Mouse (Mus musculus): ENCODE results near the gene Sel1l3.

Sel1l3 gene

DNA sequence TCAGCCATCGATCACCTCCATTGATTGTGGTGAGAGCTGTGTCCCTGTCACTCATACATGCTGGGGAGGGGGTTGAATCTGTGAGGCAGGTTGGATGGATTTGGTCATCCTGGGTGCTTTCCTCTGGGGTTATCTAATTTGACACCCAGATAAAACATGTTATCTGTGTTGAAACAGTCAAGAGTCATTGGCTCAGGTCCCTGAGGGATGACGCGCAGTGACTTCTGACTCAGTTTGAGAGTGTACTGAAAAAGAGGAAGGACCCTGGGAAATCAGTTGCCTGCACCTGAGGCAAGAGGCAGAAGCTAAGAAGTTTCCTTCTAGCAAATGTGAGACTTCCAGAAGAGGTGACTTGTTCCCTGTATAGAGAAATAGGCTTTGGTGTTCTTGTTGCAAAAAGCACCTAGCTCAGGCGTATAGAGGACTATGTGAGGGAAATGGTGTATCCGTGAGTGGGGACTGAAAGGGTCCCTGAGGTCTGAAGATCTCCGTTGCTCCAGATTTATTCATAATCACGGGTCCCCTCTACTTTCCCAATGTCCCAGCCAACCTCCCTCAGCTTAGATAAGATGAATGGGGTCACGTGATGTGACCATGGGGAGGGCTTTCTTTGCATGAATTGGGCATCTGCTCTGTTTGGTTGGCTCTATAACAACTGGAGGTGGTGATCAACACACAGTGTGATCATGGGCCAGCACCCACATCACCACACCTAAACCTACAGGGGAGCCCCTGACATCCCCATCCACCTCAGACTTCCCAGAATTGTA, 73.4 kb downstream of the Sel1l3 start:
- no peak for DNase-seq (ENCODE audit: low read depth, low spot score)

DNA sequence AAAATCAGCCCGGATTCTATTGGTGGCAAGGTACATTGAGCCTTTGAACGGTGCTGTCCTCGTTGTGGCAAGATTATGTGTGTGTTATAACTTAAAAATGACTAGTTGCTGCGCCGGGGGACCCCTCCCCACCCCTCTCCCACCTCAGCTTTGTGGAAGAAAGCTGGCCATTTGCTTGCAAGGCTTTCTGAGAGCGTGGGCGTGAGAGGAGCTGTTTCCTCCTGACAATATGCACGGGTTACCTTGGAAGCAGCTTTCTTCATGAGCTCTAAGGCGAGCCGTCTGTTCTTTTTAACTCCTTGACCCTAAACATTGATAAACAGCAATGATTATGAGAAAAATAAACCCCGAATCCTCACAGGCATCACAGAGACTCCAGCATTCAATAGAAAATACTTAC, 74.2 kb downstream of the Sel1l3 start:
- no peak for DNase-seq (ENCODE audit: low read depth, low spot score)

DNA sequence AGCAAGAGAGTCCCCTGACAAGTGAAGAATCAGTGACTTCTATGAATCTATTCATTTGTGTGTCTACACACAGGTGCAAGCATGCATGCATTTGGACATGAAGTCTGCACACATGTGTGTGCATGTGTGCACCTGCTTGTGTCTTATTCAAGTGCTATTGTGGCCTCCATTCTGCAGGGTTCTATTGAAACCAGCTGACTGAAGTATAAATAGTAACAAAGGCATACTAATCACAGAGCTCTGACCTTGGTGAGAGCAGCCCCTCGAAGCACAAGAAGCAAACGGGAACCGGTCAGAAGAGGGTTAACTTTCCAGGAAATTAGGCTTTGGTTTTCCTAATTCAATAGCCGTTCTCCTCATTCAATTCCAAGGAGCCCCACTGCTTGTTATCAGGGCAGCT, 74.6 kb downstream of the Sel1l3 start:
- no peak for DNase-seq (ENCODE audit: low read depth, low spot score)

DNA sequence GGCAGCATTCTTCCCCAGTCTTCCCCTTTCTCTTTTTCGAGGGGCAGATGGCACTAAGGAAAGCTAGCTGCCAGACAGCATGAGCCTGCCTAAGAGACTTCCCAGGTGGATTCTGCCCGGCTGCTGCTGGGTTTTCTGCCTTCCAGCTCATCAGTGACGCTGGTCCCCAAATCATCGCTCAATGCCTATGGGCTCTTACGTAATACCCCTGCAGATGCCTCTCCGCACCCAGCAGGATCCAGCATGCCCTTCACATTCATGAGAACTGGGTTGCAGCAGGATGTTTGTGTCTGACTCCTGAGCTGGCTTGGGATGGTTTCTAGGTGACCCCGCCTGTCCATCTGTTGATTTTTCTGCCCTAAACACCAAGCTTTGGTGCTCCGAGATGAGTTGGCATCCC, 75.7 kb downstream of the Sel1l3 start:
- no peak for DNase-seq (ENCODE audit: low read depth, low spot score)

DNA sequence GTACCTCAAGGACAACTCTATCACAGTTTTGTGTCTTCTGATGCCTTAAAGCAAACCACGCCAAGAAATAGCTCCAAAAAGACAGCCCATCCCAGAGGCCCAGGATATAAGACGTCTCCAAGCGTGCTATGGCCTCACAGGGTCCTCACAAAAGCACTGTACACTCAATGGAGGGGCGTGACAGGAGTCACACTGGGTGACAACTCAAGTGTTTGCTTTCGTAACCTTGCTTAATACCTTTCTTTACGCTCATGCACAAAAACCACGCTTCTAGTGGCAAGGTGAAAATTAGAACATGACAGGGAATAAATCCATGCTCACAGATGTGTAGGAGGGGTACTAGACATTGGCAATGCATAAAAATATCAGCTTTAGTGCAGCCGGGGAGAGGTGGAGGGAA, 77.7 kb downstream of the Sel1l3 start:
- DNase-seq (ENCODE audit: low read depth, low spot score): no peak

DNA sequence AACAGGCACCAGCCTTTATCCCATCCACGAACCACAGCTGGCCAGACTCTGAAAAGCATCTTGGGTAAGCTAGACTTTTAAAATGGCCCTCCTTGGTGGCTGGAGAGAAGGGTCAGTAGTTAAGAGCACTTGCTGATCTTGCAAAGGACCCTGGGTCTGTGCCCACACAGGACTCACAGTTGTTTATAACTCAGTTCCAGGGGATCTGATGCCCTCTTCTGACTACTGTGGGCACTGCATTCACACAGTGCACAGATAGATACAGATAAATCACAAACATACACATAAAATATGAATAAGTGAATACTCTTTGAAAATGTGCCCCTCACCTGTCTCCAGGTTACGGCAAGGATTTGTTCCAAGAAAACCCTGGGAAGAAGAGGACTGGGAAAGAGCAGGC, 79.7 kb downstream of the Sel1l3 start:
- no peak for DNase-seq (ENCODE audit: low read depth, low spot score)

DNA sequence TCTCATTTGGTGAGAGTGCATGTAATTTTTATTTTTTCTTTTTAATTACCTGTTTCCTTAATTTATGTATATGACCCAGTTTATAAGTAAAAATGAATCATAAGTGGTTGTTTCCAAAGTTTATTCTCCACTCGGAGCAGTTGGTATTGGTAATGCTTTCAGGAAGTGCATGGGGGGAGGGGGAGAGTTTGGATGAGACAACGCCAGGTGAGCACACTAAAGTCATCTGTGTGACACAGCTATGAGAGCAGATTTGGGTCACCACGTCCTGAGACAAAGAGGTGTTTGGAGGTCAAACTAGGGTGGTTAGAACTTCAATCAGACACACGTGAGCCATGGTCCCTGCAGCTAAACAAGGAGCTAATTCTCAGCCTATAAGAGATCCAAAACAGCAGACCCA, 89.0 kb downstream of the Sel1l3 start:
- DNase-seq (ENCODE audit: low read depth, low spot score): no peak

DNA sequence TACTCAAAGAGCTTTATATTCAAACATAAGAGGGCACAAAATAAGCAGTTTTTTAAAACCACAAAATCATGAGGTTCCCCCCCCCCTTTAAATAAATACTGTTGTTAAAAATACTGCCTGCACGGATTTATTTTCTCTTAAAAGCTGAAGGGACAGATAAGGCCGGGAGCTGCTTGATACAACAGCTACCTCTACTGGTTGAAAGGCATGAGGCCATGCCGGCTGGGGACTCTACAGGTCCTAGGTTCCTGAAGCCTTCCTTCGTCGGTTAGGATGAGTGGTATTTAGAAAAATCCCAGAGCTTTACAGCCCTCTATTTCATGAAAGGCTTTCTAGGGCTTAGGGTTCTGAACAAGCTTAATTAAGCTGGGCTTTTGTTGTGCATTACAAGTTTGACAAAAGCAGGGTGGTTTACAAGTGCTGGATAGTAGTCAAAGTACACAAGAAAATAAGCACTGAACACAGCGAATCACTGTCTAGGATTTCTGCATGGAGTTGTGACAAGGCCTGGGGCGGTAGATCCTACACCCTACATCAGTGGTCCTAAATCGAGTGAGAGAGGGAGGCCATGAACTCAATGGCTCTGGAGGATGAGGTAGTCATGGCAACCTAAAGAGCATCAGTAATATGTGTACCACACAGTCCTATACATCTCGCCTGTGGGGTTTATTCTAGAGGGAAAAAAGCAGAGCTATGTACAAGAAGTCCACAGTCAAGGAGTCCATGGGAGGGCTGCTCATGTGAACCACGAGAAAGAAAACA, 90.0 kb downstream of the Sel1l3 start:
- DNase-seq (ENCODE audit: low read depth, low spot score): peak; percentile 33

DNA sequence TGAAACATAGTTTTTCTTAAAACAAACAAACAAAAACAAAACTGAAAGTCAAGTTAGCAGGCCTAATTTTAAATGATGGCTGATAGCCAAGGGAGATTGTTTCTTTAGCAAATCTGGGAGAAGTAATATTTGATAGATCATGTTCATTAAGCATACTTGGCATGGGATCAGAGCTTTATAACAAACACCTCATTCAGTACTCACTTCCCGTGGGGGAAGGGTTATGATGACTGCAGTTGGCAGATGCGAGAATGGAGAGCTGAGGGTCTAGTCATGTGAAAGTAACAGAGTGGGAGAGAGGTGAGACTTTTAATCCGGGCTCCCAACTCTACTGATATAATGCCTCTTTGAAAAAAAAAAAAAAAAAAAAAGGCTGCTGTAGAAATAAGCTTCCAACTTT, 94.0 kb downstream of the Sel1l3 start:
- no peak for DNase-seq (ENCODE audit: low read depth, low spot score)

DNA sequence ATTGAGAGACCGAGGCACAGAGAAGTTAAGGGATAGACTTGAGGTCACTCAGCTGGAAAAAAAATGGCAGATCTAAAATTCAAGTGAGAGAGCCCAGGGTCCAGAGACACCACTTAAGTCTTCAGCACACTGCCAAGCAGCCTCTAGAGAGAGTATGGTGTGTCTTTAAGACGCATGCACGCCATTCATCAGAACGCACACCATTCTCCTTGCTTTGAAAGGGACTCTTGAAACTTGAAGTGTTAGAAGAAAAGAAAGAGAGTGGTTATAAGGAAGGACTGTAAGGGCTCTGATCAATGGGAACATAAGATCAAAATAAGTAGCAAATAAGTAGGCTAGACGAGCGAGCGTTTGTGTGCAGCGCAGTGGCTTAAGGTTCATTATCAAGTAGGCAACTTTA, 95.5 kb downstream of the Sel1l3 start:
- DNase-seq (ENCODE audit: low read depth, low spot score): no peak

DNA sequence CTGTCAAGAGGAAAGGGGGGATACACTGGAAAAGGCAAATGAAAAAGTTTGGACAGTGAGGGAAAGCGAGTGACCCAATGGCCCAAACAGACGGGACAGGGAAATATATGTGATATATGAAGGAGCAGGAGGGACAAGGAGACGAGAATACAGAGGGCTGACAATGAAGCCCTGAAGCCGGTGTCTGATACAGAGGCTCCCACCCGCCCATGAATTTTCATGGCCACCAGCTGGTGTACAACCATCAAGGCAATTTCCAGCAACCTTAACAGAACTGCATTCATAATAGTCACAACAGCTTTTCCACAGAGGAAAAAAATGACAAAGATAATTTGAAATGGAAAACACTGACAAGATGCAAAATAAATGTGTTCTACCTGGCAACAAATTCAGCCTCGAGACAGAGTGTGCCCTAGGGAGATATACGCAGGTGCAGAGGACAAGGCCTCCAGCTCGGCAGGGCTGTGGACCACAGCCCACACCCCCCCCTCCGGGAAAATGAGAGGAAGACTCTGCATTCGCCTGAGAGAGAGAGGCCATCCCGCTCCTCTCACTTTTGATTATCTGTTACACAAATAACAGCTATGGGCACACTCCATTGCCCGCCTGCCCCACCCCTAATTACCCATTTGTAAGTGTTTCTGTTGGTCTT, 99.0 kb downstream of the Sel1l3 start:
- no peak for DNase-seq (ENCODE audit: low read depth, low spot score)

DNA sequence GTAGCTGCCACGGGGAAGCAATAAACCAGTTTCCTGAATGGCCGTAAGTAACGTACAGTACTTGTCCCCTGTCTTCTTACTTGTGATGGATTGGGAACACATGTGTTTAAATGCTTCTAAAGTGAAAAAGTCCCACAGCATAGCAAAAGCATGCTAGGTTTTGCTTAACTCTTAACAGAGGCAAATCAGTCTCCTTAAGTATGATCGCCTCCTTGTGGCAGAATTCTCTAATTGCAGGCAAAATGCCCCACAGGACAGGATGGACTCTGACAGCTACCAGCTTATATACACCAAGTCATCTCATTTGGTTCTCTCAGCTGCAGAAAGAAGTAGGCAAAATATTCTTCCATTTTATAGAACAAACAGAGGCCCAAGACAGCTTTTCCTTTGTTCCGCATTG, 100.8 kb downstream of the Sel1l3 start:
- peak; percentile 19 for DNase-seq (ENCODE audit: low read depth, low spot score)

DNA sequence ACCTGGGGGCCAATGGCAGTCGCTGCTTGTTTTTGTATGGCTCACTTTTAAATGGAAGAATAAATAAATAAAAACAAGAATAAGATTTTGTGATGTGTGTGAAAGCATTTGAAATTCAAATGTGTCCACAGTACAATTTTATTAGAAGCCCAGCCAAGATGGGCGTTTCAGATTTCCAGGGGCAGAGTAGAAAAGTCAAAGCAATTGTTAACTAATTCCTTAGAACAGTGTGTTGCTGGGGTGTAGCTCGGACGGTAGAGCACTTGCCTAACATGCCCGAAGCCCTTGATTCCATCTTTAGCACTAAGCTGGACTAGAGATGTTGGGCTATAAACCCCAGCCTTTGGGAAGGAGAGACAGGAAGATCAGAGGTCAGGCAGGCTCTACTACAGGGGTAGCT, 102.7 kb downstream of the Sel1l3 start:
- no peak for DNase-seq (ENCODE audit: low read depth, low spot score)

DNA sequence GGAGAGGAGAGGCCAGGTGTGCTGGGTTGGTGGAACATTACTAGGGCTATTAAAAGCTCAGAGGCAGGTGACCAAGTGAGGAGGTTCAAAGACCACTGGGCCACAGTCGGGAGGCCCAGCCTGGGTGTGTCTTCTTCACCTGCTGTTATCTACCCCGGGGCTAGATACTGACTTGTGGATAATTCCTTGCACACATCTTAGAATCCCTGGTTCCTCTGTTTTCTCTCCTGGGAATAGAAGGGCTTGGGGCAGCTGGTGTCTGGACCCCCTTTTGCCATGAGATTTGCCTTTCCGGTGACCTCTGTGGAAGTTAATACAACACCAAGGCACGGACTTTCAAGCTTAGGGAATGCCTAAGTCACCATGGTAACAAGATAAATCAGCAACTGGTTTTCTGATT, 103.5 kb downstream of the Sel1l3 start:
- no peak for DNase-seq (ENCODE audit: low read depth, low spot score)

DNA sequence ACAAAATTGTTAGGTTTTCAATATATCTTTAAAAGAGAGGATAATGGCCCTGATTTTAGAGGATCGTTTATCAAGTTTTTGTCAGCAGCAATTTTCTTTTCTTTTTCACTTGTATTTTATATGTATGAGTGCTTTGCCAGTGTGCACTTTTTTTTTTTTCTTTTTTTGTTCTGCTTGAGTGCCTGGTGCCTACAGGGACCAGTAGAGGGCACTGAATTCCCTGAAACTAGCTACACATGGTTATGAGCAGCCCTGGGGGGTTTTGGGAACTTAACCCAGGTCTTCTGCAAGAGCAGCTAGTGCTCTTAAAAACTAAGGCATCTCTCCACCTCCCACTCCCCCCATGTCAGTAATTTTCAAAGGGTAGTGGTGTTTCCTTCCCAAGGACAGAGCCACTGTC, 105.1 kb downstream of the Sel1l3 start:
- no peak for DNase-seq (ENCODE audit: low read depth, low spot score)

DNA sequence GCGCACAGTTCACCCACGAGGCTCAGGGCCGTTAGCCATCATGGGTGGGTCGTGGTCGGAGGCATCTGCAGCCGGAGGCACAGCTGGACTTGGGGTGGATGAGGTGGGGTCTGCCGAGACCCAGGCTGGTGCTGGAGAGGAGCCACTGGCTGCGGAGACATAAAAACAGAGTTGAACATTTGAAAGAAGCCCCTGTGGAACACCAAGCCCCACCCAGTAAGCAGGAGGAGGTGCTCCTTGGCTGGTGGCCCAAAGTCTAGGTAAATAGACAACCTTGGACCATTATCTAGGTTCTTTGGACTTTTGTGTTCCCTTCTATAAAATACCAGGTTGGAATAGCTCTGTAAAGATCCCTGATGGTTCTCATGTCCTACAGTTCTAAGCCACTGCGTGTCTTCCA, 105.7 kb downstream of the Sel1l3 start:
- DNase-seq (ENCODE audit: low read depth, low spot score): no peak

DNA sequence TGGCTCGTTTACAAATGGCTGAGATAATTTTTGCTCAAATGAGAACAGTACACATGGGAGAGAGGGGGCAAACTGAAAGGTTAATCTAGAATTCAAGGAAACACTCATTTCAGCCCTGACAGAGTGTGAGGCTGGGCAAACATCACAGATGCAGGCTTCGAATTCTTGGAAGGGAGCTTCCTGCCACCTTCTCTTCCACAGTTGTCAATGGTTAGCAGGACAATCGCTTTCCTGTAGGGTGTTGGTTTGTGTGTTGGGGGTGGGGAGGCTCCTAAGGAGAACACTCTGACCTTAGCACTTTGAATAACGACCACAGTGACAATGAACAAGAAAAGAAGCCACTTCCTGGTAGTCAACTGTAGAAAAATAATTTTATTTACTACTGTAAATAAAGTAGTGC, 107.0 kb downstream of the Sel1l3 start:
- no peak for DNase-seq (ENCODE audit: low read depth, low spot score)

DNA sequence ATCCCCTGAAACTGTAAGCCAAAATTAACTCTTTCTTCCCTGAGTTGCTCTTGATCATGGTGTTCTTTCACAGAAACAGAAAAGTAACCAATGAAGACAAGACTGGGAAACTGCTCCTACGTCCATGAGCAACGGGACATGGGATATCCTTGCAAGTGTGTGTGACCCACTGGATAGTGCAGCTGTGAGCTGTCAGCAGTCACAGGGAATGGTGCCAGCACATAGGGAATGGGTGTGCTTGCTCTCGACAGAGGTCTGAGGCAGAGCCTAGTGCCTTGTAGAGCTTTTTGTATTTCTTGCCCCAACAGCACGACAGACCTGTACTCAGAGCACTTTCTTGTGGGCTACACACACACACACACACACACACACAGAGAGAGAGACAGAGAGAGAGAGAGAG, 107.6 kb downstream of the Sel1l3 start:
- no peak for DNase-seq (ENCODE audit: low read depth, low spot score)

DNA sequence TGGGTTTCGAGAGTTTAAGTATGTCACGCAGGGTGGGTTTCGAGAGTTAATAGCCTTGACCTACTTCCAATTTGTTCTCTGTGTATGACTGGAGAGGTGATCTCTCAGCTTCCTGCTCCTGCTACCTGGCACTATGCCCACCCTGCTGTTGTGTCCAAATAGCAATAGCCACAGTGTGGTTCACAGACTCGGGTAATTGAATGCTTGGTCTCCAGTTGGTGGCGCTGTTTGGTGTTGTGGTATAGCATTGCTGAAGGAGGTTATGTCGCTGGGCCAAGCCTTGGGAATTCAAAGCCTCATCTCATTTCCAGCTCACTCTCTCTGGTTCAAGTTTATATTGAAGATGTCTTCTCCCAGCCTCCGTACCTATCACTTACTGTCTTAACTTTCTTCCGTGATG, 108.0 kb downstream of the Sel1l3 start:
- no peak for DNase-seq (ENCODE audit: low read depth, low spot score)

DNA sequence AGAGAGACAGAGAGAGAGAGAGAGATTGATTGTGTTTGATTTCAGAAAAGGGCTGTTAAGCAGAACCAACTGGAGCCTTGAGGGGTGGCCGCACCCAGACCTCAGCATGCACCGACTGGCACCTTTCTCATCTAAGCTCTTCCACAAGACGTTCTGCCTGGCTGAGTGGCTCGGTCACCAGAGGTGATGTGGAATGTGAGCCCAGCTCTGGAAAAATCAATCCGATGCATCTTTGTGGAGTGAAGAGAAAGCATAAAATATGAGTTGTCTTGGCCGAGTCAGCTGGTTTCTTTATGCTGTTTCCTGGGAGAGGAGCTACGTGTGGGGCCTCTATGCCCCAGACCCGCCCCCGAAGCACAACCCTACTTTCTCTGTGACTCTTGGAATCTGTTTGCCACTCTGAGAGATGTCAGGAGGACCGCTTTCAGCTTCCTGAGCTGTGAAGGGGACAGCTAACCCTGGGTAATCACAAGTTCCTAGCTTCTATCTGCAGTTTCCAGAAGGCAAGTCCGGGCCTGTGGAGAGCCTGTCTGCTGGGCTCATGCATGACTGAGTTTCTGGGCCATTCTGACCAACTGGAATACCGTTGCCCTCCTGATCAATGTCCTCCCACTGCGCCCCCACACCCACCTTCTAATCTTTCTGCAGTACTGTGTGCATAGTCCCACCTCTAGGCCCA, 109.4 kb downstream of the Sel1l3 start:
- DNase-seq (ENCODE audit: low read depth, low spot score): no peak

DNA sequence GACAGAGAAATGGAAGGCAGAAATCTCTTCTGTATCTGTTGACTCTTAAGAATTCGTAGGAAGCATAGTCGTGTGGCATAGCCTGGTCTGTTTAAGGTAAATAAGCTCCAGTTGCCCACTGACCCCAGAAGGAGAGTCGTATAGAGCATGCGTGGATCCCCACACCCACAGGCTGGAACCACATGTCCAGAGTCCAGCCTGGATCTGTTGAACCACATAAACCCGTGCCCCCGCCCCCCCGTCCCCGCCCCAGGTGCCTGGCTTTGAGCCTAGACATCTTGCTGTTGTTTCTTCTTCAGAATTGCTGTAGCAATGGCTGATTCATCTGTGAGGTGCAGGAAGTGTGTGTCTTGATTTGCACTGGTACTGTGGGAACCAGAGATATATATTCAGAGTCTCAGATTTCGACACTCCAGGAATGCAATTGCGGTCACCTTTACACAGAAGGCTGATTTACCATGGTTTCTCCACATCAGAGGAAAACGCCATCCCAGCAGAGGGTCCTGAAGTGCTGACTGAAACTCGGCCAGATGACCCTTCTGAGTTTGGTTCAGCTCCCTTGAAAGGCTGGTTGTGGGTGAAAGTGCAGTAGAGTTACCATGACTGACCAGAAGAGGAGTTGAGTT, 111.8 kb downstream of the Sel1l3 start:
- peak; percentile 20 for DNase-seq (ENCODE audit: low read depth, low spot score)

DNA sequence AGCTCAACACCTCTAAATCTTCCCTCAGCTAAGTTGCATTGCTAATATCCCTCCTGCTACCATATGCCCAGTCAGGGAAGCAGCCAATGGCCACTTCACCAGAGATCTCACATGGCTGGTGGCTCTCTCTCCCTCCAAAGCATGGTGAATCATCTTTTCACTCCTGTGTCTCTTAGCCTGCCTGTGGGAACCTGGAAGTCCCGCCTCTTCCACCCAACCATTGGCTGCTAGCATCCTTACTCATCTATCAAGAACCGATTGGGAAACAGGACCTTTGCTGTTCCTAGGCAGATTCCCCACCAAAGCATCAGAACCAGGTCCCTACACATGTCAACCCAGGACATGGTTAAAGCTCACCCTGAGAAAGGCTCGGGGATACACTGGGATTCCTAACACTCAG, 122.4 kb downstream of the Sel1l3 start:
- no peak for DNase-seq (ENCODE audit: low read depth, low spot score)

Data from forelimb bud, embryonic 11.5 days (tissue).